Mouse (Mus musculus) limb, embryonic 12.5 days (tissue): ENCODE results near the gene Aif1. TPM values are rescaled to one million over a fixed set of nuclear protein-coding genes. Genes with fewer than 3 reads are reported as not detected.
"Not testable (repeated sequence)": the region's sequence is repeated elsewhere in the genome, so short reads cannot be mapped to it uniquely, and the experiment has no call there.

Experiments
- ATAC-seq: fragments of 200-750 bp; cut with Nextera tagmentation; 2 replicates; pipeline ENCODE4 v1.8.0; 2017; ENCODE audit warnings: low read depth, moderate TSS enrichment; ENCODE audit not compliant: insufficient number of reproducible peaks, insufficient read depth, low FRiP score, low TSS enrichment
- H3K27ac ChIP-seq: fragments of 300-500 bp; sonication (generic); 2 replicates; pipeline ENCODE4 v1.5.1; 2016; ENCODE audit warnings: mild to moderate bottlenecking, moderate library complexity
- H3K27me3 ChIP-seq: fragments of 300-500 bp; sonication (generic); 2 replicates; pipeline ENCODE4 v1.6.1; 2016; ENCODE audit warnings: mild to moderate bottlenecking, moderate library complexity
- H3K36me3 ChIP-seq: fragments of 300-500 bp; sonication (generic); 2 replicates; pipeline ENCODE4 v1.6.1; 2016; ENCODE audit warnings: mild to moderate bottlenecking, moderate library complexity
- H3K4me1 ChIP-seq: fragments of 300-500 bp; sonication (generic); replicated peaks from 2 replicates; pipeline ENCODE4 v1.6.1; 2016
- H3K4me2 ChIP-seq: fragments of 300-500 bp; sonication (generic); 2 replicates; pipeline ENCODE4 v1.6.1; 2016; ENCODE audit warnings: mild to moderate bottlenecking, moderate library complexity
- H3K4me3 ChIP-seq: fragments of 300-500 bp; sonication (generic); replicated peaks from 2 replicates; pipeline ENCODE4 v1.5.1; 2016; ENCODE audit warnings: mild to moderate bottlenecking
- H3K9ac ChIP-seq: fragments of 300-500 bp; sonication (generic); replicated peaks from 2 replicates; pipeline ENCODE4 v1.6.1; 2016; ENCODE audit warnings: mild to moderate bottlenecking, moderate library complexity
- H3K9me3 ChIP-seq: fragments of 300-500 bp; sonication (generic); 2 replicates; pipeline ENCODE4 v1.6.1; 2016; ENCODE audit warnings: mild to moderate bottlenecking, moderate library complexity
- WGBS: fragments of 180-500 bp; shearing (Covaris S2); methylation state at CpG from one replicate; pipeline ENCODE4 v1.1.7; 2016; 5-methylcytosine and 5-hydroxymethylcytosine counted together
- microRNA-seq: library from miRNA; unstranded; fragments of <30 nt; microRNA quantifications from one replicate; pipeline ENCODE4, GENCODE M21; 2017
- polyA plus RNA-seq: library from polyadenylated mRNA; unstranded; fragments of >200 nt; fragmentation: Nextera tagmentation; extraction: Ambion mirVana; gene quantifications from 2 replicates; pipeline ENCODE4 v1.2.1, GENCODE M21; 2016

The Aif1 gene
- polyA plus RNA-seq, 1 experiment from 2014 or later, result 4.9 TPM

DNA sequence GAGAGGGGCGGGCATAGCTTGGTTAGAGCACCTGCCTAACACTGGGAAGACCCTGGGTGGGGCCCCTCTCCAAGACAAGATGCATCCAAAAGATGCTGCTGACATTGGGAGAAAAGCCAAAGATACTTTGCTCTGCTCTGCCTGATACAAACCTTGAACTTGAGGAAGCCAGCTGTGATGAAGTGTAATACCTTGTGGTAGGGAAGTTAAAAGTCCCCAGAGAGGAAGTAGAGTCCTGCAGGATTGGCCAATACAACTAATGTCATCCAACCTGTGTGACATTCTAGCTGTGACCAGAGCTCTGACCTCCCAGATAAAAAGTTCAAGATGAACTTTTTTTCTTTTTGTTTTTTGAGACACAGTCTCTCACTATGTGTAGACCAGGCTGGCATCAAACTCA lies 50.8 kb downstream of the Aif1 start:
- H3K36me3 ChIP-seq, result peaks cover 43% of the 10 kb centered on the region
- no peaks in the 10 kb centered on the region for H3K9me3 ChIP-seq
- H3K27me3 ChIP-seq, result no peaks in the 10 kb centered on the region
- no peak overlapping the region for H3K4me2 ChIP-seq
- 87% methylated on average over 1 of the region's 1 CpGs for WGBS
- H3K9ac ChIP-seq, result no peak overlapping the region
- ATAC-seq, result no peak
- peaks cover 37% of the 10 kb centered on the region for H3K4me1 ChIP-seq
- peak overlapping the region; percentile 70; the same call in 1 of the 2 replicates for H3K4me3 ChIP-seq
- H3K27ac ChIP-seq, result peak overlapping the region; percentile 64; the same call in 1 of the 2 replicates

DNA sequence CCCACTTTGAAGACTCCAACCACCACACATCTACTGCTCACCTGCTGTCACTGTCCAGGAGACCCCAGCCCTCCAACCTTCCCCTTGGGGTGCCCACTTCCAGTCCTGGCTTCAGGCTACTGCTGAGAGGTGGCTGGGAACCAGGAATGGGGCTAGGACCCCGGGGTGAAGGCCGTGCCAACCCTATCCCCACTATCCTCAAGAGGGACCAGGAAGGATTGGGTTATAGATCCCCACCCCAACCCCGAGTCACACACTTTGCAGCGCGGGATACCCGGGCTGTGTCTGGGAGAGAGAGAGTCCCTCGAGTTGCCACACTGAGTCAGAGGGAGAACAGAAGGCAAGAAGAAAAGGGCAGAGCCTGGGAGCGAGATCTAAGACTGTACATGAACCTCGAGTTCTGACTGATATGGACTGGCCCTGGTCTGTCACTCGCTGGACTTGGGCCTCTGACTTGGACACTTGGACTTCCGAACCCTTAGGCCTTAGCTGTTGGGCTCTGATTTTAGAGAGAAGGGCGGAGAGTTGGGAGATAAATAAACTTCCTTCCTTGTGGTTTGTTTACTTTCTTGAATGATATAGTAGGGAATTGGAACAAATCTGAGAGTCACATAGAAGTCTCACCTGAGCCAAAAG lies 51.5 kb downstream of the Aif1 start:
- peaks cover 40% of the 10 kb centered on the region for H3K36me3 ChIP-seq
- peaks cover 43% of the 10 kb centered on the region for H3K4me1 ChIP-seq
- not testable (repeated sequence) for H3K4me2 ChIP-seq, ATAC-seq, H3K27ac ChIP-seq, H3K9ac ChIP-seq, H3K9me3 ChIP-seq, H3K27me3 ChIP-seq, H3K4me3 ChIP-seq
- WGBS, result 92% methylated on average over 12 of the region's 12 CpGs

GRCm38 (mm10) chr17:35123287-35123686 lies 52.6 kb downstream of the Aif1 start:
- not testable (repeated sequence) for H3K4me2 ChIP-seq, H3K9me3 ChIP-seq, H3K27ac ChIP-seq, H3K9ac ChIP-seq, H3K4me3 ChIP-seq, H3K27me3 ChIP-seq, ATAC-seq
- WGBS, result 95% methylated on average over 9 of the region's 9 CpGs
- Histone ChIP-seq H3K36me3 (peaks cover 41% of the 10 kb centered on the region), H3K4me1 (peaks cover 39% of the 10 kb centered on the region)

- peak within 1 kb of the TSS; percentile 96 for H3K4me2 ChIP-seq
- 1% methylated on average over 19 of the region's 19 CpGs for WGBS
- H3K9me3 ChIP-seq, result no peaks in the 10 kb centered on the region
- no peak for ATAC-seq
- H3K4me3 ChIP-seq, result peak within 1 kb of the TSS; percentile 95
- no peaks in the 10 kb centered on the region for H3K27me3 ChIP-seq
- H3K9ac ChIP-seq, result peak within 1 kb of the TSS; percentile 95
- H3K36me3 ChIP-seq, result peaks cover 47% of the 10 kb centered on the region
- peak within 1 kb of the TSS; percentile 92 for H3K27ac ChIP-seq
- H3K4me1 ChIP-seq, result peaks cover 29% of the 10 kb centered on the region
Observed at GRCm38 (mm10) chr17:35121871-35122303, 54.0 kb downstream of the Aif1 start, which contains the start of gene Csnk2b. Csnk2b (minus strand) TSS chr17:35122053.

- ATAC-seq, result peak; percentile 96
- Histone ChIP-seq H3K27me3 (no peaks in the 10 kb centered on the region), H3K9ac (peak within 1 kb of the TSS; percentile 95), H3K4me1 (peaks cover 24% of the 10 kb centered on the region), H3K36me3 (peaks cover 52% of the 10 kb centered on the region), H3K9me3 (no peaks in the 10 kb centered on the region), H3K27ac (peak within 1 kb of the TSS; percentile 92), H3K4me3 (peak within 1 kb of the TSS; percentile 95), H3K4me2 (peak within 1 kb of the TSS; percentile 96)
- WGBS, result under 1% methylated on average over 50 of the region's 50 CpGs
Observed at GRCm38 (mm10) chr17:35121143-35121799, 54.6 kb downstream of the Aif1 start, which contains the start of gene Gpank1. Gpank1 (plus strand) TSS chr17:35121455.

Small RNA genes within 50 kb of the gene (microRNA-seq; reads per million reads assigned to microRNA genes)
- not detected for gene Mir6973a
- gene Mir6974, result not detected

Other genes with a start within 250 kb of the Aif1 start
- 16.2 and 18.9 TPM in 2 replicates for gene Neu1, start 244.8 kb downstream of the Aif1 start, polyA plus RNA-seq
- gene Hspa1b, start 216.8 kb downstream of the Aif1 start, polyA plus RNA-seq, result 0.19 TPM in 1 of 2 replicates, not detected in the other
- gene Gm20481, start 206.2 kb downstream of the Aif1 start, polyA plus RNA-seq, result not detected in 2 replicates
- gene Hspa1a, start 203.9 kb downstream of the Aif1 start, polyA plus RNA-seq, result 1.9 and 2.0 TPM in 2 replicates
- gene Hspa1l, start 203.4 kb downstream of the Aif1 start, polyA plus RNA-seq, result 1.0 and 1.1 TPM in 2 replicates
- 222 and 234 TPM in 2 replicates for gene Lsm2, start 194.2 kb downstream of the Aif1 start, polyA plus RNA-seq
- gene Vars, start 175.1 kb downstream of the Aif1 start, polyA plus RNA-seq, result 169 and 171 TPM in 2 replicates
- gene Vwa7, start 159.5 kb downstream of the Aif1 start, polyA plus RNA-seq, result 0.10 and 0.13 TPM in 2 replicates
- gene Sapcd1, start 148.1 kb downstream of the Aif1 start, polyA plus RNA-seq, result 3.2 and 3.3 TPM in 2 replicates
- gene Msh5, start 129.3 kb downstream of the Aif1 start, polyA plus RNA-seq, result 2.9 and 3.4 TPM in 2 replicates
- 194 and 195 TPM in 2 replicates for gene Clic1, start 126.1 kb downstream of the Aif1 start, polyA plus RNA-seq
- 489 and 492 TPM in 2 replicates for gene Ddah2, start 117.0 kb downstream of the Aif1 start, polyA plus RNA-seq
- gene Ly6g6c, start 110.7 kb downstream of the Aif1 start, polyA plus RNA-seq, result not detected in 2 replicates
- gene Mpig6b, start 109.9 kb downstream of the Aif1 start, polyA plus RNA-seq, result 0.68 and 0.76 TPM in 2 replicates
- gene Ly6g6e, start 99.2 kb downstream of the Aif1 start, polyA plus RNA-seq, result 1.3 and 2.5 TPM in 2 replicates
- gene Ly6g6d, start 98.0 kb downstream of the Aif1 start, polyA plus RNA-seq, result 0.68 and 1.0 TPM in 2 replicates
- 0.44 and 0.66 TPM in 2 replicates for gene Ly6g6f, start 90.5 kb downstream of the Aif1 start, polyA plus RNA-seq
- 74.5 and 75.3 TPM in 2 replicates for gene Abhd16a, start 86.8 kb downstream of the Aif1 start, polyA plus RNA-seq
- not detected in 2 replicates for gene Ly6g5c, start 67.8 kb downstream of the Aif1 start, polyA plus RNA-seq
- gene Ly6g5b, start 60.6 kb downstream of the Aif1 start, polyA plus RNA-seq, result 1.1 and 1.3 TPM in 2 replicates
- 22.4 and 23.7 TPM in 2 replicates for gene Gpank1, start 54.6 kb downstream of the Aif1 start, polyA plus RNA-seq
- 266 and 270 TPM in 2 replicates for gene Csnk2b, start 54.0 kb downstream of the Aif1 start, polyA plus RNA-seq
- 7.1 and 10.1 TPM in 2 replicates for gene D17H6S53E, start 49.7 kb downstream of the Aif1 start, polyA plus RNA-seq
- 0.61 and 0.70 TPM in 2 replicates for gene Apom, start 44.0 kb downstream of the Aif1 start, polyA plus RNA-seq
- gene Bag6, start 40.9 kb downstream of the Aif1 start, polyA plus RNA-seq, result 70.4 TPM in 2 replicates
- gene Prrc2a, start 11.2 kb downstream of the Aif1 start, polyA plus RNA-seq, result 212 and 231 TPM in 2 replicates
- gene Lst1, start 12.4 kb upstream of the Aif1 start, polyA plus RNA-seq, result 5.6 and 6.0 TPM in 2 replicates
- gene Ltb, start 18.4 kb upstream of the Aif1 start, polyA plus RNA-seq, result 0.49 and 0.64 TPM in 2 replicates
- not detected in 2 replicates for gene Tnf, start 25.9 kb upstream of the Aif1 start, polyA plus RNA-seq
- not detected in 2 replicates for gene Lta, start 29.3 kb upstream of the Aif1 start, polyA plus RNA-seq
- 0.45 and 1.1 TPM in 2 replicates for gene Gm16181, start 44.8 kb upstream of the Aif1 start, polyA plus RNA-seq
- 4.3 and 4.8 TPM in 2 replicates for gene Atp6v1g2, start 57.6 kb upstream of the Aif1 start, polyA plus RNA-seq
- 13.3 and 15.5 TPM in 2 replicates for gene Nfkbil1, start 59.7 kb upstream of the Aif1 start, polyA plus RNA-seq
- 620 and 638 TPM in 2 replicates for gene Ddx39b, start 65.7 kb upstream of the Aif1 start, polyA plus RNA-seq
- gene H2-D1, start 86.7 kb upstream of the Aif1 start, polyA plus RNA-seq, result 17.8 and 18.8 TPM in 2 replicates
- 0.13 TPM in 1 of 2 replicates, not detected in the other for gene H2-Q1, start 144.3 kb upstream of the Aif1 start, polyA plus RNA-seq
- 0.45 and 0.88 TPM in 2 replicates for gene H2-Q2, start 166.2 kb upstream of the Aif1 start, polyA plus RNA-seq
- 5.0 and 6.0 TPM in 2 replicates for gene H2-Q4, start 203.5 kb upstream of the Aif1 start, polyA plus RNA-seq
- 2.0 TPM in 2 replicates for gene H2-Q6, start 248.8 kb upstream of the Aif1 start, polyA plus RNA-seq